Mouse (Mus musculus): ENCODE data around the gene Dmbt1.
"Not testable (repeated sequence)": the region's sequence is repeated elsewhere in the genome, so short reads cannot be mapped to it uniquely, and the experiment has no call there.

The Dmbt1 gene

DNA sequence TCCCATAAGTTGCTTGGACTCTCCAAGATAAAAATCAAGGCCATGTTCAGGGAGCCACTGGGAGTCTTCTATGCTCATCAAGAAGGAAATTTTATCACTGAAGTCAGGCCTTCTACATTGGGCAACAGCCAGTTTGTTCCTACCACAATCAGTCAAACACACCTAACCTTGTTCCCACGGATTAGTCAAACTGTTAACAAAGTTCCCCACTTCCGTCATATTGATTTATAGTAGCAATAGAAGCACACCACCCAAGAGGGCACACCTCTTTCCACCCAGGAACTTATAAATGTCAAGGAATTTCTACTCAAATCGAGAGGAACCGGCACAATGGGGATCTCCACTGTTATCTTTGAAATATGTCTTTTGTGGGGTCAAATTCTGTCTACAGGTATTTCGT is at the start of gene Dmbt1:
Dmbt1 (plus strand) TSS at position 299 of the 400 bp plus-strand sequence.
- DNase-seq (ENCODE audit: low spot score): no peak

GRCm38 (mm10) chr7:130982371-130982770 is 49.5 kb upstream of the Dmbt1 start:
- DNase-seq (ENCODE audit: low spot score): no peak

- DNase-seq (ENCODE audit: low spot score): no peak
Measured at GRCm38 (mm10) chr7:130982881-130983280, 49.0 kb upstream of the Dmbt1 start.

DNA sequence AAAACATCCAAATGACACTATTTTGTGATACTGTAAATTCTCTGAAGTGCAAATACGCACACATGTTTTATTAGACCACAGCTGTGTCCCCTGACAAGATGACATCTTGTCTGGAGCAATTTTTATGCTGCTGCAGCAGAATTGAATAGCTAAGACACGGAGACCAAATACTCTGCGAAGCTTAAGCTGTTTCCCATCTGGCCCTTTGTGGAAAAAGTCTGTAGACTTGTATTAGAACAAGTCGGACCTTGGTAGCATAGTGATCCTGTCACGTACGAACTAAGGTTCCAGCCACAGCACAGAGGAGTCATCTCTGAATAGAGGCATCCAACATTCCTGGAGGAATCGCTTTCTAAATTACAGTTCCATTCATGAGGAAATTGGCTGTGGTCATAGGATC is 47.6 kb upstream of the Dmbt1 start:
- DNase-seq (ENCODE audit: low spot score): no peak

GRCm38 (mm10) chr7:130985193-130985592 is 46.7 kb upstream of the Dmbt1 start:
- no peak for DNase-seq (ENCODE audit: low spot score)

DNA sequence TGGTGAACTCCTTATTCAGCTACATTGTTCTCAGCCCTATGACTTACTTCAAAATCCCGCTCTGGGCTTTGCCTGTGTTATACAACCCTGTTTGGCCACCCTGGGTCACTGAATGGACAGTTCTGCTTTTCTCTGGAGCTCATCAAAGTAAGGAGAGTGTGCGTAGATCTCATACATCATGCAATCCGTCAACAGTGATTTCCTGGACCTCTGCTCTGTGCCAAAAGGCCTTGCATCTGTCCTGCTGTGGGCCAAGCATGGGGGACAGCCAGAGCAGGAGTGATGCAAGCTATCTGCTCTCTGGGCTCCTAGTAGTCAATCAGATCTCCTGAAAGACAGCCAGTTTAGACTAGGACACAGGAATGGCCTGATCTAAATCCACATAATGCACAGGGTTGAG is 46.1 kb upstream of the Dmbt1 start:
- DNase-seq (ENCODE audit: low spot score): no peak

- no peak for DNase-seq (ENCODE audit: low spot score)
Measured at GRCm38 (mm10) chr7:130988146-130988545, 43.7 kb upstream of the Dmbt1 start.

DNA sequence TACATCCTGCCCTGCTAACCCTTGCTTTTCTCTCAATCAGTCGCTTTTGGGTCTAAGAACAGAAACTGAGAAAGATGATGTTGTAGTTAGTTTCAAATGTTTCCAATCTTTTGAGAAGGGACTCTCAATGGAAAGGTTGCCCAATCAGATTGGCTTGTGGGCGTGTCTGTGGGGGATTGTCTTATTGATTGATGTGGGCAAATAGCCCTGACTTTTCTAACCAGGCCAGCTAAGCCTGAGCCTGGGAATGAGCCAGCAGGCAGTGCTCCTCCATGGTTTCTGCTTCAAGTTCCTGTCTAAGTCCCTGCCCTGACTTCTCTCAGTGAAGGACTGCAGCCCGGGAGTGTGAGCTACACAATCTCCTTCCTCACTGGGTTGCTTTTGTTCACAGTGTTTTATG is 42.5 kb upstream of the Dmbt1 start:
- DNase-seq (ENCODE audit: low spot score): peak; percentile 8

DNA sequence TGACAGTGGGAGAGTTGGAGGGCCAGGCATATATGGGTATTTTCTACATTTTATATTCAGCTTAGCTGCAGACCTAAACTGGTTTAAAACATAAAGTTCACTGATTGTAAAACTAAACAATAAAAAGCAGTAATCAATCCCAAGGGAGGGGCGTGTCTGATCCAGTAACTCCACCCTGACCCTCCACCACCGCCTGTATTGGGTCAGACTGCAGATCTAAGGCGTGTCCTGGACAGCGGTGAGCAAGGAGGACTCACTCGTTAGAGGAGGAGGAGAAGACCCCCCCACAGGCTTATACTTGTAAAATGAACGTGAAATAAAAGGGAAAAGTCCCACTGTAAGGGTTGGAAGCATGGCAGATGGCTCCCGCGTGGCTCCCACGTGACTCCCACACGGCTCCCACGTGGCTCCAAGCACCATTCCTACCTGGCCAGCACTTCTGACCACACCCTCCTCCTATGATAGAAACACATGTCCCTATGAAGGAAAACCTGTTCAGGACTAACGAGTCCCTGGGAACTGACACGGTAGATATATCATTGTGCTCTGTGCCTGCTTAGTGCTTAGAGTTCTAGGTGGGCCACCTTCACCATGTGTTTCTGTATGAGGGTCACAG is 40.6 kb upstream of the Dmbt1 start:
- no peak for DNase-seq (ENCODE audit: low spot score)

DNA sequence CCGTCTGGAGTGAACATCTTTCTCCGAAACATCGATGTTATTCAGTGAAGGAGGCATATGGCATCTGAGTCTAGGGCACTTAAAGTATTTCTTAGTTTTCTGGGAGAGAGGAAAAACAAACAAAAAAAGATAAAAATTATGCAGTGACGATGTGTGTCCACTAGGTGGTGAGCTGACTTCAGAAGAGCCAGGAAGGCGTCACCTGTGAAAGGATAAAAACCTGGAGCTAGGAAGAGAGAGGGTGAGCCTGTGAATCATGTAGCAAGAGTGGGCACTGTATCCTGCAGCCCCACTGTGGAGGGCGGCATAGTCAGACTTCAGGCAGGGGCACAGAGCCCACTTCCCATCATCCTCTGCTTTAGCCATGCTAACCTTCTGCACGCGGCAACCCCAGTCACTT is 37.9 kb upstream of the Dmbt1 start:
- DNase-seq (ENCODE audit: low spot score): peak; percentile 6

DNA sequence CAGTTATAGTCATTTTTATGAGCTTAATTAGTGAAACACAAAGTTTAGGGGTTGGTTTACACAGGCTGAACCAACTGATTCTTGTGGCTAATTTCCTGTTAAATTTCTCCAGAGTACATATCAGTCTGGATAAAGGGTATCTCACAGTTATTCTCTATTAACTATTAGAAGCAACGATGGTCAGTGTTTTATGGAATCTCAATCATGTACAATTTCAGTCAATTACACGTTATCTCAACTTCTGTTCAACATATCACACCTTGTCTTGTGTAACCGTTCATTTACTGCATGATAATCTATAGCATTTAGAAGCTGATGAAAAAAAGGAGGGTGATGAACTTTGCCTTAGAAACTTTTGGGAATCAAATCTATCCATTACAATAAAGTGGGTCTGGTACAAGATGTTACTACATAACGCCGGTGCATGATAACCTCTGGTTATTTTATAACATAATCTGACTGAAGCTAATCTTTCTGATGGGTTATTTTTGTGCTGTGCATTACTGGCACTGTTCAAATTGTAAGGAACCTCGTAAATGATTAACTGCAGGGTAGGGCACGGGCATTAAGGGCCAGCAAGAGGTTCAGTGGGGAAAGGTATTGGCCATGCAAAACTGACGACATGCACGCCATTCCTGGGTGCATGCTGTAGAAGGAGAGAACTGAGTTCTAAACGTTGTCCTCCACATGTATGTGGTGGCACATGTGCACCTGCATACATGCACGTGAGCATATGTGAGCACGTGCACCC is 29.7 kb upstream of the Dmbt1 start:
- DNase-seq (ENCODE audit: low spot score): no peak

- DNase-seq (ENCODE audit: low spot score): peak; percentile 64
Measured at GRCm38 (mm10) chr7:131004071-131004470, 27.8 kb upstream of the Dmbt1 start.

- DNase-seq (ENCODE audit: low spot score): no peak
Measured at GRCm38 (mm10) chr7:131007221-131007620, 24.6 kb upstream of the Dmbt1 start.

DNA sequence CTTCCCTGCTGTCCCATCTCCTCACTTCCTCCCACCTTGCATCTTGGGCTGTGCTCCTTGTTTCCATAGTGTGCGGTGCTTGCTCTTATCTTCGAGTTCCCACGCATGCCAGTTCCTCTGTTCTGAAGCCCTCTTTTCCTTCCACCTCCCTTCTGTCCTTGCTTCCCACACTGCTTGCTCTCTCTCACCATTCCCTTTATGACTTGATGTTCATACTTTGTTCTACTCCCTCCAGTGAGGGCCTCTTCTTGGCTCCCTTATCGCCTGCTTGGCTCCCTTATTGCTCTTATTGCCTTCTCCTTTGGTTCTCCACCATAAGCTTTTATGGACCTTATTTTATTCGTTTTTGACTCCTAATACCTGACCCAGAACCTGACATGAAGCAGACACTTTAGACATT is 22.7 kb upstream of the Dmbt1 start:
- no peak for DNase-seq (ENCODE audit: low spot score)

GRCm38 (mm10) chr7:131011901-131012300 is 20.0 kb upstream of the Dmbt1 start:
- DNase-seq (ENCODE audit: low spot score): no peak

DNA sequence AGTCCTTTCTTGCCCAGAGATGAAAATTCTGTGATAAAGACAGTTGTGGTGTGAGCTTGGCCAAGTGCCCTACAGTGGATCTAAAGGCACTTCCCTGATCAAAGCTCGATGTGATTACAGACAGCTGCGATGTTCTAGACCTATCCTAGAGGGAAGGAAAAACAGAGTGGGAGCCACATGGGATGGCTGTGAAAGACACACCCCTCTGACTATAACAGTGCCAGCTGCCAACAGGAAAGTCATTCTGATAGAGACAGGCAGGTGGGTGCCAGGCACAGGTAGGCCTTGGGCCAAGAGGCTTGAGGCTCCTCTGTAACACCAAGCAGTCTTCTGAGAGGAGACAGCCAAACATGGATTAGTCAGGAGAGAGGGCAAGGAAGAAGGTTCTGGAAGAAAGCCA is 12.7 kb upstream of the Dmbt1 start:
- DNase-seq (ENCODE audit: low spot score): no peak

GRCm38 (mm10) chr7:131024807-131025206 is 7.0 kb upstream of the Dmbt1 start:
- DNase-seq (ENCODE audit: low spot score): no peak

GRCm38 (mm10) chr7:131027557-131027956 is 4.3 kb upstream of the Dmbt1 start:
- no peak for DNase-seq (ENCODE audit: low spot score)

GRCm38 (mm10) chr7:131036396-131036795 is 4.5 kb downstream of the Dmbt1 start:
- DNase-seq (ENCODE audit: low spot score): peak; percentile 57

- no peak for DNase-seq (ENCODE audit: low spot score)
Measured at GRCm38 (mm10) chr7:131037083-131037482, 5.2 kb downstream of the Dmbt1 start.

- not testable (repeated sequence) for DNase-seq (ENCODE audit: low spot score)
Measured at GRCm38 (mm10) chr7:131040760-131041159, 8.9 kb downstream of the Dmbt1 start.

GRCm38 (mm10) chr7:131042657-131043056 is 10.8 kb downstream of the Dmbt1 start:
- DNase-seq (ENCODE audit: low spot score): peak; percentile 12

GRCm38 (mm10) chr7:131045258-131045835 is 13.5 kb downstream of the Dmbt1 start:
- DNase-seq (ENCODE audit: low spot score): peak; percentile 77

Measured in T-cell, adult 2 months (primary cell).